Mouse (Mus musculus) monocyte, adult 5-6 weeks (primary cell): ENCODE data around the gene Edn2. TPM values are rescaled to one million over a fixed set of nuclear protein-coding genes. Genes with fewer than 3 reads are reported as not detected.

Experiments
- ATAC-seq: fragments of 153-309, 156-312 bp; replicated peaks from 2 replicates; pipeline ENCODE4 v1.8.0; 2017; ENCODE audit warnings: mild to moderate bottlenecking; ENCODE audit not compliant: low TSS enrichment, insufficient number of reproducible peaks, severe bottlenecking, poor library complexity, low FRiP score
- total RNA-seq: library from RNA; stranded (forward); fragments of 200-1000, 200-491, 200-594 nt; gene quantifications from 3 replicates; pipeline ENCODE4 v1.2.3, GENCODE M21; 2017

The Edn2 gene
- total RNA-seq, 1 experiment from 2014 or later, result not detected

- no peak for ATAC-seq
Observed at GRCm38 (mm10) chr4:120191987-120192386, 31.0 kb downstream of the Edn2 start.

GRCm38 (mm10) chr4:120194026-120194425 lies 33.0 kb downstream of the Edn2 start:
- no peak for ATAC-seq

GRCm38 (mm10) chr4:120194965-120195364 lies 34.0 kb downstream of the Edn2 start:
- ATAC-seq, result no peak

GRCm38 (mm10) chr4:120199184-120199885 lies 38.3 kb downstream of the Edn2 start:
- no peak for ATAC-seq

GRCm38 (mm10) chr4:120200551-120201266 lies 39.7 kb downstream of the Edn2 start:
- ATAC-seq, result no peak

- no peak for ATAC-seq
Observed at GRCm38 (mm10) chr4:120204357-120204942, 43.4 kb downstream of the Edn2 start.

GRCm38 (mm10) chr4:120206471-120206891 lies 45.5 kb downstream of the Edn2 start:
- ATAC-seq, result no peak

GRCm38 (mm10) chr4:120212080-120212479 lies 51.1 kb downstream of the Edn2 start:
- no peak for ATAC-seq

GRCm38 (mm10) chr4:120212812-120213211 lies 51.8 kb downstream of the Edn2 start:
- ATAC-seq, result no peak

GRCm38 (mm10) chr4:120215915-120216591 lies 55.0 kb downstream of the Edn2 start:
- no peak for ATAC-seq

- 0 out of 2 replicates have a peak, but pooled peaks have one; percentile 22 for ATAC-seq
Observed at GRCm38 (mm10) chr4:120216883-120217282, 55.9 kb downstream of the Edn2 start.

Other genes starting within 250 kb of the Edn2 start
- gene AL607142.1, start 96.2 kb upstream of the Edn2 start, total RNA-seq, result not detected in 3 replicates
- not detected in 3 replicates for gene Foxo6, start 126.1 kb downstream of the Edn2 start, total RNA-seq
- 7.2 to 17.6 TPM (median 8.5 TPM) in 3 replicates for gene Scmh1, start 244.1 kb downstream of the Edn2 start, total RNA-seq